In genomic region chr9:122248168-122248567, GRCm38 (mm10) we compare ENCODE assay signal across 8 mouse cellular contexts. TPM values are rescaled to one million over a fixed set of nuclear protein-coding genes. Genes with fewer than 3 reads are reported as not detected.
DNase-seq lines count a peak whose midpoint lies in the region; ATAC-seq and TF ChIP-seq lines count a peak whose summit lies in the region.

No protein-coding gene starts in this region.

- no peak for DNase-seq in cerebellum, adult 11-12 months
- peak; percentile 38 for DNase-seq in thymus, postnatal 25 days
- DNase-seq in thymus, adult 2 months = no peak
- DNase-seq in lung, postnatal 4 days = peak; percentile 45 to 53
- DNase-seq in right cerebral cortex, postnatal 4 days = peak; percentile 26

- no peak overlapping the region for H3K4me3 ChIP-seq in thymus, adult 2 months (ENCODE audit: control insufficient read depth, insufficient read depth, low read length)
- no peak overlapping the region for H3K4me3 ChIP-seq in forebrain, embryonic 13.5 days
- no peak overlapping the region for H3K4me3 ChIP-seq in kidney, embryonic 14.5 days (ENCODE audit: low read length)

- 46% methylated on average over 8 of the region's 8 CpGs for WGBS in thymus, adult 2 months
- WGBS in forebrain, embryonic 13.5 days = 34% methylated on average over 8 of the region's 8 CpGs
- WGBS in kidney, embryonic 14.5 days = 38% methylated on average over 8 of the region's 8 CpGs

- H3K27ac ChIP-seq in thymus, adult 2 months (ENCODE audit: control insufficient read depth, insufficient read depth, low read length) = no peak overlapping the region
- H3K27ac ChIP-seq in forebrain, embryonic 13.5 days = no peak overlapping the region
- no peak overlapping the region for H3K27ac ChIP-seq in kidney, embryonic 14.5 days (ENCODE audit: low read depth, low read length)

- H3K9me3 ChIP-seq in forebrain, embryonic 13.5 days (replicated peaks) = no peaks in the 10 kb centered on the region; the same call in 1 of the 2 replicates
- H3K9me3 ChIP-seq in kidney, embryonic 14.5 days (ENCODE audit: control insufficient read depth, low read length) = no peaks in the 10 kb centered on the region

- no peak for TF ChIP-seq CTCF in thymus, adult 2 months (IDR thresholded peaks at IDR 0.05; ENCODE audit: borderline replicate concordance, control insufficient read depth, extremely low read depth, insufficient read depth, low read length, poor library complexity)

- H3K9ac ChIP-seq in forebrain, embryonic 13.5 days = no peak overlapping the region
- H3K9ac ChIP-seq in kidney, embryonic 14.5 days (ENCODE audit: low read depth, low read length) = no peak overlapping the region

- TF ChIP-seq POLR2A in thymus, adult 2 months (IDR thresholded peaks at IDR 0.05; ENCODE audit: control insufficient read depth, extremely low read depth, insufficient read depth, low read length, poor library complexity) = no peak

- no peaks in the 10 kb centered on the region for H3K36me3 ChIP-seq in thymus, adult 2 months (ENCODE audit: control insufficient read depth, insufficient read depth, low read length)
- H3K36me3 ChIP-seq in forebrain, embryonic 13.5 days (ENCODE audit: poor library complexity, severe bottlenecking) = peaks cover 47% of the 10 kb centered on the region
- H3K36me3 ChIP-seq in kidney, embryonic 14.5 days (ENCODE audit: control insufficient read depth, insufficient read depth, low read length) = peaks cover 7% of the 10 kb centered on the region; the same call in 1 of the 2 replicates

- peaks cover 9% of the 10 kb centered on the region; the same call in 1 of the 2 replicates for H3K4me1 ChIP-seq in thymus, adult 2 months (replicated peaks; ENCODE audit: control insufficient read depth, insufficient read depth, low read length)
- H3K4me1 ChIP-seq in forebrain, embryonic 13.5 days = 0 out of 2 replicates have a peak, but pooled peaks cover 5% of the 10 kb centered on the region
- H3K4me1 ChIP-seq in kidney, embryonic 14.5 days (ENCODE audit: control insufficient read depth, insufficient read depth, low read length) = no peaks in the 10 kb centered on the region

- H3K4me2 ChIP-seq in forebrain, embryonic 13.5 days = no peak overlapping the region
- no peak overlapping the region for H3K4me2 ChIP-seq in kidney, embryonic 14.5 days (replicated peaks; ENCODE audit: low read depth, low read length)

- no peaks in the 10 kb centered on the region for H3K27me3 ChIP-seq in thymus, adult 2 months (ENCODE audit: control insufficient read depth, insufficient read depth, low read length)
- no peaks in the 10 kb centered on the region for H3K27me3 ChIP-seq in forebrain, embryonic 13.5 days
- no peaks in the 10 kb centered on the region for H3K27me3 ChIP-seq in kidney, embryonic 14.5 days (ENCODE audit: control insufficient read depth, insufficient read depth, low read length)

- peak; percentile 66 for ATAC-seq in cerebellum, adult (ENCODE audit: insufficient number of reproducible peaks, low FRiP score, low TSS enrichment)
- ATAC-seq in forebrain, embryonic 13.5 days = peak; percentile 34; the same call in 1 of the 2 replicates
- peak; percentile 75; the same call in 1 of the 2 replicates for ATAC-seq in kidney, embryonic 14.5 days (ENCODE audit: low FRiP score, low TSS enrichment)

RNA-seq across cellular contexts. Expression of gene Ano10, which starts 46.1 kb away (rescaled TPM):
- polyA plus RNA-seq in thymus, adult 2 months (2012; rRNA removed) = 30.9 and 41.3 TPM in 2 replicates
- 29.5 and 36.5 TPM in 2 replicates for polyA plus RNA-seq in forebrain, embryonic 13.5 days (2015; fragmentation: Nextera tagmentation; extraction: Ambion mirVana)
- polyA plus RNA-seq in kidney, embryonic 14.5 days (2014; fragmentation: Nextera tagmentation; extraction: Ambion mirVana) = 22.5 and 37.0 TPM in 2 replicates

Comparison
In these comparisons a context has a peak if more than half of its experiments do, and no peak if none do; other contexts are left out.
1. DNase-seq: peak in thymus, postnatal 25 days (single experiment), lung, postnatal 4 days (2 of 2) and right cerebral cortex, postnatal 4 days (single experiment); none in cerebellum, adult 11-12 months (single experiment) and thymus, adult 2 months (single experiment).
2. Peak in every context shown above with its lines, with median percentiles within 50 percentile points of each other: ATAC-seq.